Mouse (Mus musculus): ENCODE measurements around the gene Gpr143.
"Not testable (repeated sequence)": the region's sequence is repeated elsewhere in the genome, so short reads cannot be mapped to it uniquely, and the experiment has no call there.

Gene Gpr143

GRCm38 (mm10) chrX:152781720-152782403 lies at the start of gene Gpr143:
Gene Gpr143 (plus strand): TSS chrX:152781921.
- no peak for DNase-seq

GRCm38 (mm10) chrX:152735283-152735682 lies 46.4 kb upstream of the Gpr143 start:
- no peak for DNase-seq

- no peak for DNase-seq
These were observed 43.5 kb upstream of the Gpr143 start for GRCm38 (mm10) chrX:152738191-152738590.

- DNase-seq: no peak
These were observed 42.9 kb upstream of the Gpr143 start for GRCm38 (mm10) chrX:152738759-152739368.

GRCm38 (mm10) chrX:152743642-152744041 lies 38.1 kb upstream of the Gpr143 start:
- DNase-seq: no peak

GRCm38 (mm10) chrX:152745925-152746324 lies 35.8 kb upstream of the Gpr143 start:
- no peak for DNase-seq

- DNase-seq: no peak
These were observed 25.9 kb upstream of the Gpr143 start for GRCm38 (mm10) chrX:152755819-152756218.

- DNase-seq: no peak
These were observed 25.4 kb upstream of the Gpr143 start for GRCm38 (mm10) chrX:152756293-152756692.

GRCm38 (mm10) chrX:152762437-152762836 lies 19.3 kb upstream of the Gpr143 start:
- no peak for DNase-seq

GRCm38 (mm10) chrX:152762855-152763254 lies 18.9 kb upstream of the Gpr143 start:
- DNase-seq: no peak

GRCm38 (mm10) chrX:152764171-152764570 lies 17.6 kb upstream of the Gpr143 start:
- no peak for DNase-seq

- no peak for DNase-seq
These were observed 12.7 kb upstream of the Gpr143 start, which contains the start of gene Shroom2 for GRCm38 (mm10) chrX:152768891-152769599. Gene Shroom2 (minus strand): TSS chrX:152769465.

GRCm38 (mm10) chrX:152769600-152770157 lies 12.0 kb upstream of the Gpr143 start:
- no peak for DNase-seq

- no peak for DNase-seq
These were observed 6.4 kb downstream of the Gpr143 start for GRCm38 (mm10) chrX:152788129-152788528.

GRCm38 (mm10) chrX:152788611-152789010 lies 6.9 kb downstream of the Gpr143 start:
- no peak for DNase-seq

GRCm38 (mm10) chrX:152805317-152805716 lies 23.6 kb downstream of the Gpr143 start:
- no peak for DNase-seq

- DNase-seq: no peak
These were observed 31.6 kb downstream of the Gpr143 start for GRCm38 (mm10) chrX:152813339-152813738.

GRCm38 (mm10) chrX:152818996-152819395 lies 37.3 kb downstream of the Gpr143 start:
- no peak for DNase-seq

- DNase-seq: not testable (repeated sequence)
These were observed 49.4 kb downstream of the Gpr143 start for GRCm38 (mm10) chrX:152831003-152831550.

- DNase-seq: not testable (repeated sequence)
These were observed 53.2 kb downstream of the Gpr143 start for GRCm38 (mm10) chrX:152834940-152835339.

GRCm38 (mm10) chrX:152855076-152855772 lies 73.5 kb downstream of the Gpr143 start:
- DNase-seq: no peak
